Mouse (Mus musculus): Measurements from ENCODE around the gene Snx29. TPM values are rescaled to one million over a fixed set of nuclear protein-coding genes. Genes with fewer than 3 reads are reported as not detected.

The Snx29 gene
- total and polyA plus RNA-seq, 2 experiments from 2014 or later: 8.2 to 18.7 TPM

DNA sequence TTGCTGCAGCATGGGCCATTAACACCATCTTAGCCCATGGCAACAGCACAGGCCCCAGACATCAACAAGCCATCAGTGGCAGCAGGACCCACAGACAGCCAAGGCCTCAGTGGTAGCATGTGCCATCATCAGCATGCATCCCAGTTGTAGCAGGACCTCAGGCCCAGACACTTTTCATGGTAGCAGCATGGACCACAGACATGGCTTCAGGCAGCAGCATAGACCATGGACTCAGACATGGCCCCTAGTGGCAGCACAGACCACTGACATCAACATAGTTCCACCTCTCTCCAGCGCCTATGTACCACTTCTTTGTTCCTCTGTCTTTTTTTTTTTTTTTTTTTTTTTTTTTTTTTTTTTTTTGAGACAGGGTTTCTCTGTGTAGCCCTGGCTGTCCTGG lies 299.0 kb downstream of the Snx29 start:
- Histone ChIP-seq H3K27me3 (ENCODE audit: insufficient read depth, low read length) (no peaks in the 10 kb centered on the region), H3K9me3 (ENCODE audit: low read length) (no peaks in the 10 kb centered on the region), H3K27ac (no peak overlapping the region), H3K4me2 (ENCODE audit: low read depth, low read length) (no peak overlapping the region), H3K4me1 (ENCODE audit: insufficient read depth, low read length) (no peaks in the 10 kb centered on the region), H3K4me3 (ENCODE audit: low read length) (no peak overlapping the region), H3K36me3 (ENCODE audit: insufficient read depth, low read length) (no peaks in the 10 kb centered on the region), H3K9ac (replicated peaks; ENCODE audit: low read length) (no peak overlapping the region)
- TF ChIP-seq CTCF (IDR thresholded peaks at IDR 0.05; ENCODE audit: low read depth): no peak; the same call in 1 of the 2 replicates
- 75% methylated on average over 1 of the region's 1 CpGs for WGBS
- no peak for ATAC-seq
- no peak for DNase-seq (ENCODE audit: low spot score)

DNA sequence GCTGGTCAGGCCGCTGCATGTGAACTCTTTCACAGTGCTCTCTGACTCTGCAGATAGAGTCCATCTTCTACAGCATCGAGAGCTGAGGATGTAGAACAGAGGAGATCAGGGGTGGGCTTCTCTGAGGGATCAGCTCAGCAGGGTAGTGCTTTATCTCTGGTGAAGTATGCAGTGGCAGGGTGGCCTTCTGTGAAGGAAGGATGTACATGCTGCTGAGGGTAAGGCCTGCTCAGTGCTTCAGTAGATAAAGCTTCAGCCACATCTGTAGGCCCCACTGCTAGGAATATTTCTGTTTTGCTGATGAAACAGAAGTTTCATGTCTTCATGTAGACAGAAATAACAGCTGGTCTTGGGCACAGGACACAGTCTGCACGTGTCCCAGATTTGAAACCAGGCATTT lies 300.3 kb downstream of the Snx29 start:
- Histone ChIP-seq H3K27me3 (ENCODE audit: insufficient read depth, low read length) (no peaks in the 10 kb centered on the region), H3K9me3 (ENCODE audit: low read length) (no peaks in the 10 kb centered on the region), H3K36me3 (ENCODE audit: insufficient read depth, low read length) (no peaks in the 10 kb centered on the region), H3K27ac (no peak overlapping the region), H3K4me1 (ENCODE audit: insufficient read depth, low read length) (no peaks in the 10 kb centered on the region), H3K9ac (replicated peaks; ENCODE audit: low read length) (no peak overlapping the region), H3K4me3 (ENCODE audit: low read length) (no peak overlapping the region), H3K4me2 (ENCODE audit: low read depth, low read length) (no peak overlapping the region)
- ATAC-seq: no peak
- no peak for TF ChIP-seq CTCF (IDR thresholded peaks at IDR 0.05; ENCODE audit: low read depth)
- no peak for DNase-seq (ENCODE audit: low spot score)
- WGBS: 79% methylated on average over 3 of the region's 3 CpGs

DNA sequence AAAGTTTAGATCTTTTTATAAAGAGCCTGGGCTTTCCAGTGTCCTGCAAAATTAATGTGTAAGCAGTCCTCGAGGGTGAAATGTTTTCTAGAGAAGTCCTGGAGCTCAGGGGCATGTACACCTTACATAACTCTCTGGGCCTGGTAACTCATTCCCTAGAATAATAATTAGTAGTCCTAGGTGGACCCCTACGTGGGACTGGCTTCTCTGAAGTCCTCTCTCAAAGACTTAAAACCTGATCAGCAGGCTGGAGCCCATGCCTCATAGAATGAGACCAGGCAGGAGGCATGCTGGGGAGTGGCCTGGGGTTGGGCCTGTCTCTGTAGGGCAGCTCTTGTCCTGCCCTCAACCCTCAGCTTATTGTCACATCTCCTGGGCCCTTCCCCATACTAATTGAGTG lies 301.4 kb downstream of the Snx29 start:
- TF ChIP-seq CTCF (IDR thresholded peaks at IDR 0.05; ENCODE audit: low read depth): no peak
- 78% methylated on average over 2 of the region's 2 CpGs for whole genome bisulfite sequencing
- no peak overlapping the region for H3K9ac ChIP-seq (replicated peaks; ENCODE audit: low read length)
- no peak for ATAC-seq
- H3K27me3 ChIP-seq (ENCODE audit: insufficient read depth, low read length): no peaks in the 10 kb centered on the region
- no peak for DNase-seq (ENCODE audit: low spot score)
- H3K4me2 ChIP-seq (ENCODE audit: low read depth, low read length): no peak overlapping the region
- H3K36me3 ChIP-seq (ENCODE audit: insufficient read depth, low read length): no peaks in the 10 kb centered on the region
- H3K4me1 ChIP-seq (ENCODE audit: insufficient read depth, low read length): no peaks in the 10 kb centered on the region
- H3K9me3 ChIP-seq (ENCODE audit: low read length): no peaks in the 10 kb centered on the region
- no peak overlapping the region for H3K27ac ChIP-seq
- no peak overlapping the region for H3K4me3 ChIP-seq (ENCODE audit: low read length)

DNA sequence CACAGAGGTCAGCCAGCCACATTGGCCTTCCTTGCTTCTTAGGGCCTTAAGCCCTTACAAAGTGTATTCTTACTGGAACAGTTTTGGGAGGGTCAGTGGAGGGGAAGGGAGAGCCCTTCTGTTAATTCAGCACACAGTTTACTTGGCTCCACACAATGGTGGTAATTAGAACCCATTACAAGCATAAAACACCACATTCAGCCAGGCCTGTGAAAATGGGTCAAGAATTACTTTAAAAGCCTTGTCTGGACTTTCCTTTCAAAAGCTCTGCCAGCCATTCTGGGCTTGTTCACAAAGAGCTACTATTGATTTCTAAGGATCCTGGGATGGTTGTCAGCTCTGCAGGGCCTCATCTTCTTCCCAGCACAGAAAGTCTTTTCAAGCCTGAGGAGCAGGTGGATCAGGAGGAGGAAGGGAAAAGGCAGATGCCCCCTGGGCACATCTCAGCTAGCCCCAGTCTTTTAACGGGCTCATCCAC lies 303.3 kb downstream of the Snx29 start:
- Histone ChIP-seq H3K9me3 (ENCODE audit: low read length) (no peaks in the 10 kb centered on the region), H3K36me3 (ENCODE audit: insufficient read depth, low read length) (no peaks in the 10 kb centered on the region), H3K27ac (peak overlapping the region; percentile 54), H3K4me1 (ENCODE audit: insufficient read depth, low read length) (peaks cover 3% of the 10 kb centered on the region; the same call in 1 of the 2 replicates), H3K4me3 (ENCODE audit: low read length) (no peak overlapping the region), H3K9ac (replicated peaks; ENCODE audit: low read length) (no peak overlapping the region), H3K27me3 (ENCODE audit: insufficient read depth, low read length) (no peaks in the 10 kb centered on the region), H3K4me2 (ENCODE audit: low read depth, low read length) (no peak overlapping the region)
- ATAC-seq: peak; percentile 72
- 28% methylated on average over 1 of the region's 1 CpGs for WGBS
- TF ChIP-seq CTCF (IDR thresholded peaks at IDR 0.05; ENCODE audit: low read depth): no peak
- DNase-seq (ENCODE audit: low spot score): peak; percentile 56

DNA sequence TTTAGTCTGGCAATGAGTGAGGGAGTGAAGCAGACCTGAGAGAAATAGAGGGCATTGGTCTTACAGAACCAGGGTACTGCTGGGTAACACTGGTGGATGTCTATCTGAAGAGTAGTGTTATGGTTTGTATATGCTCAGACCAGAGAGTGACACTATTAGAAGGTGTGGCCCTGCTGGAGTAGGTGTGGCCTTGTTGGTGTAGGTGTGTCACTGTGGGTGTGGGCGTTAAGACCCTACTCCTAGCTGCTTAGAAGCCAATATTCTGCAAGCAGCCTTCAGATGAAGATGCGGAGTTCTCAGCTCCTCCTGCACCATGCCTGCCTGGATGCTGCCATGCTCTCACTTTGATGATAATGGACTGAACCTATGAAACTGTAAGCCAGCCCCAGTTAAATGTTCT lies 303.9 kb downstream of the Snx29 start:
- no peaks in the 10 kb centered on the region for H3K36me3 ChIP-seq (ENCODE audit: insufficient read depth, low read length)
- H3K4me3 ChIP-seq (ENCODE audit: low read length): no peak overlapping the region
- no peak for ATAC-seq
- H3K27ac ChIP-seq: peak overlapping the region; percentile 11; the same call in 1 of the 2 replicates
- WGBS: 85% methylated on average over 2 of the region's 2 CpGs
- no peak for DNase-seq (ENCODE audit: low spot score)
- no peaks in the 10 kb centered on the region for H3K9me3 ChIP-seq (ENCODE audit: low read length)
- no peak for TF ChIP-seq CTCF (IDR thresholded peaks at IDR 0.05; ENCODE audit: low read depth)
- no peak overlapping the region for H3K9ac ChIP-seq (replicated peaks; ENCODE audit: low read length)
- H3K4me2 ChIP-seq (ENCODE audit: low read depth, low read length): no peak overlapping the region
- H3K4me1 ChIP-seq (ENCODE audit: insufficient read depth, low read length): peaks cover 3% of the 10 kb centered on the region; the same call in 1 of the 2 replicates
- H3K27me3 ChIP-seq (ENCODE audit: insufficient read depth, low read length): no peaks in the 10 kb centered on the region

DNA sequence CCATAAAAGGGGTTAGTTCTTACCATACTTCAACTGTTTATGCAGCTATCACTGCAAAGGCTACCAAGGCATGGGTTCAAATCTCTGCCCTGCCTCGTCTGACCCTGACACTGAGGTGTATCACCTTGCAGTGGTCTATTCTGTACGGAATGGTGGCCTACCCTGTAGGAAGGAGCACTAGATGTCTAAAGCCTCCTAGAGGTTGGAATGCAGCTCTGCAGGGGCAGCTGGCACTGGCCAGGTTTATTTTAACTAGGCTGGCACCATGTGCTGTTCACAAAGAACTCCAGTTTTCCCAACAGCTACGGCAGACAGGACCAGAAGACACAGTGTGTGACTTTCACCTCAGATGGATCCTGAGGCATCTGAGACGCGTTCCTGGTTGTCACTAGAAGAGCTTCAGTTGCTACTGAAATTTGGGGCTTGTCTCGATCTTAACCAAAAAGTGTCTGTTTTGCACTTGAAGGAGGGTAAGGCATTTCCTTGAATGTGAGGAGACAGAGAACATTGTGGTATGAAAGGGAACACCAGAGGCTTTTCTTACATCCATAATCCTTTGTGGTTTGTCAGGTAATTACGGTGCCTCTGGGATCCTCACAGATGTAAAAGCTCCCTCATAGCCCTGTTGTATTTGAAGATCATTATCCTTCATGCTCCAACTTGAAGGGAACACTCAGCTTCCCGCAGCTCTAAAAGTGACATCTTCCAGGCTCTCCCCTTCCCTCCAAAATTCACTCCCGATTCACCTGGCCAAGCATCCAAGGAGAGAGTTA lies 305.3 kb downstream of the Snx29 start:
- H3K4me2 ChIP-seq (ENCODE audit: low read depth, low read length): no peak overlapping the region
- no peaks in the 10 kb centered on the region for H3K9me3 ChIP-seq (ENCODE audit: low read length)
- DNase-seq (ENCODE audit: low spot score) (no peak), ATAC-seq (no peak)
- H3K27ac ChIP-seq: no peak overlapping the region
- no peak overlapping the region for H3K4me3 ChIP-seq (ENCODE audit: low read length)
- TF ChIP-seq CTCF (IDR thresholded peaks at IDR 0.05; ENCODE audit: low read depth): peak; percentile 59
- 83% methylated on average over 9 of the region's 9 CpGs for WGBS
- H3K36me3 ChIP-seq (ENCODE audit: insufficient read depth, low read length): no peaks in the 10 kb centered on the region
- no peak overlapping the region for H3K9ac ChIP-seq (replicated peaks; ENCODE audit: low read length)
- peaks cover 3% of the 10 kb centered on the region; the same call in 1 of the 2 replicates for H3K4me1 ChIP-seq (ENCODE audit: insufficient read depth, low read length)
- no peaks in the 10 kb centered on the region for H3K27me3 ChIP-seq (ENCODE audit: insufficient read depth, low read length)

DNA sequence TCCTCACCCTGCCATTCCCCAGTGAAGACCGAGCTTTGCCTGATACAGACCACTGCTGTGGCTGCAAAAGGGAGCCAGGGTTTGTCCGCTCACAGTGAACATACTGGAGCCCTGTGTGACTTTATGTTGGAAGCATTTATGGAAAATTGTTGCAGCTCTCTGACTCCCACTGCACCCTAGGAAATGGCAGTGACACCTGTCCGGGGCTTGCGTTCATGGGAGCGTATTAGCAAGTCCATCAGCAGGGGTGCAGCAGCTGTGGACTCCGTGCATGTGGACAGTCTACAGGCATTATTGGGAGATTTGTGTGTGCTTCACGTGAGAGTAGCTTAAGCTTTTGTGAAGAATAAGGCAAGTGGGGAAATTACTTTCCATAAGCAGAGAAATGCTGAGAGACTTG lies 307.0 kb downstream of the Snx29 start:
- H3K9ac ChIP-seq (replicated peaks; ENCODE audit: low read length): no peak overlapping the region
- H3K27me3 ChIP-seq (ENCODE audit: insufficient read depth, low read length): no peaks in the 10 kb centered on the region
- DNase-seq (ENCODE audit: low spot score) (no peak), ATAC-seq (no peak)
- peaks cover 3% of the 10 kb centered on the region; the same call in 1 of the 2 replicates for H3K4me1 ChIP-seq (ENCODE audit: insufficient read depth, low read length)
- TF ChIP-seq CTCF (IDR thresholded peaks at IDR 0.05; ENCODE audit: low read depth): no peak
- H3K27ac ChIP-seq: peak overlapping the region; percentile 11; the same call in 1 of the 2 replicates
- no peaks in the 10 kb centered on the region for H3K9me3 ChIP-seq (ENCODE audit: low read length)
- 0 out of 2 replicates have a peak, but pooled peaks cover 3% of the 10 kb centered on the region for H3K36me3 ChIP-seq (ENCODE audit: insufficient read depth, low read length)
- no peak overlapping the region for H3K4me3 ChIP-seq (ENCODE audit: low read length)
- 70% methylated on average over 7 of the region's 7 CpGs for WGBS
- no peak overlapping the region for H3K4me2 ChIP-seq (ENCODE audit: low read depth, low read length)
